ENCODE assay signal across 14 mouse cellular contexts in genomic region chr10:75995463-75995862, GRCm38 (mm10). TPM values are rescaled to one million over a fixed set of nuclear protein-coding genes. Genes with fewer than 3 reads are reported as not detected.
"Had no signal": no experiment of that assay in that cellular context is flagged by ENCODE, and none has a peak within 500 bp of the region (broad histone marks: within the 10 kb centered on the region; RNA-seq: fewer than 3 reads in every experiment).

No protein-coding gene starts in this region.

- H3K9ac ChIP-seq: limb, embryonic 15.5 days; liver, embryonic 12.5 days; lung, embryonic 15.5 days; midbrain, embryonic 12.5 days; stomach, embryonic 15.5 days had no signal

- H3K27ac ChIP-seq: kidney, postnatal 0 days; limb, embryonic 15.5 days; liver, embryonic 12.5 days; lung, embryonic 15.5 days; midbrain, embryonic 12.5 days; stomach, embryonic 15.5 days had no signal

- H3K27me3 ChIP-seq: limb, embryonic 15.5 days; lung, embryonic 15.5 days; stomach, embryonic 15.5 days had no signal

- H3K4me1 ChIP-seq: limb, embryonic 15.5 days; liver, embryonic 12.5 days; lung, embryonic 15.5 days; midbrain, embryonic 12.5 days; stomach, embryonic 15.5 days had no signal

- ATAC-seq: liver, embryonic 12.5 days; midbrain, embryonic 16.5 days had no signal

- H3K9me3 ChIP-seq: limb, embryonic 15.5 days; liver, embryonic 12.5 days; lung, embryonic 15.5 days; midbrain, embryonic 12.5 days; stomach, embryonic 15.5 days had no signal

- H3K4me2 ChIP-seq: limb, embryonic 15.5 days; liver, embryonic 12.5 days; lung, embryonic 15.5 days; midbrain, embryonic 12.5 days; stomach, embryonic 15.5 days had no signal

- H3K36me3 ChIP-seq: limb, embryonic 15.5 days; liver, embryonic 12.5 days; lung, embryonic 15.5 days; midbrain, embryonic 12.5 days; stomach, embryonic 15.5 days had no signal

- DNase-seq: kidney, adult 9 months; kidney, postnatal 36 days; layer of hippocampus, adult 9-11 months; layer of hippocampus, postnatal 36 days; right cerebral cortex, postnatal 14 days; thymus, postnatal 4 days had no signal

- H3K4me3 ChIP-seq: limb, embryonic 15.5 days; liver, embryonic 12.5 days; lung, embryonic 15.5 days; midbrain, embryonic 12.5 days; stomach, embryonic 15.5 days had no signal

RNA-seq across cellular contexts. Expression of gene Gm5134, which starts 41.1 kb away (rescaled TPM):
- polyA plus RNA-seq: limb, embryonic 11.5 days; limb, embryonic 15.5 days; midbrain, embryonic 12.5 days; midbrain, embryonic 16.5 days; stomach, embryonic 15.5 days had no signal
